Mouse (Mus musculus): ENCODE measurements around the gene Art3. TPM values are rescaled to one million over a fixed set of nuclear protein-coding genes. Genes with fewer than 3 reads are reported as not detected.

Art3 gene
- polyA plus RNA-seq, 1 experiment: 18.0 TPM

DNA sequence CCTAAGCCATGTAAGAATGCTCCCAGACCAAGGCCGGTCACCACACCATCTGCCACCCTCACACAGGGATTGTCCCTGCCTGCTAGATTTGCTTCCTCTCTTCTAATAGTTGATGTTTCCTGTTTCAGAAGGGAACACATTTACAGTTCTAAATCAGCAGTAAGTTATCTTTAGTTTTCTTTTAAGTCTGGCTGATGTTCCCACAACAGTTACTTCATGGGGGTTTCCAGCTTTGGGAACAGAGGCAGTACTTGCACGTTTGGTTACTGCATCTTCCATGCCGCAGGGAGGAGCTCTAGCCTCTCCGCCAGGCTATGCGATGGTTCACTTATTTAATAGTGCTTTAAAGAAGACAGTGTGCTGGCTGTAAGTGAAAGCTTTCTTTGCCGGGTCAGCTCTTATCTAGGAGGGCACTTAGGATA is 43.1 kb downstream of the Art3 start:
- DNase-seq (ENCODE audit: extremely low spot score in 1 of 2, low spot score in 1 of 2): no peak

DNA sequence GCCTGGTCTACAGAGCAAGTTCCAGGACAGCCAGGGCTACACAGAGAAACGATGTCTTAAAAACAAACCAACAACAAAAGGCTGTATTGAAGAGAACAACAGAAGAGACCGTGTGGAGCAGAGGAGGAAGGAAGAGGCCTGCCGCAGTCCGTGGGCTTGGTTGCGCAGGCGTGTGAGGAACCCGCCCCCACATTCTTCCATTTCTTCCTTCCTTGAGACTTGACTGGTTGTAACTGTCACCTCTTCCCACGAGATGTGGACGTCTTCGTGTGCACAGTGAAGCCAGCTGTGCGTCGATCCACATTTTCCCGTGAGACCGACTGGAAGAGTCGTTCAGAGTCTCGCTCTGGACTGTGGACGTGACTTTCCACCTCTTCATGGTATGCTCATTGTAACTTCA is 43.7 kb downstream of the Art3 start:
- no peak for DNase-seq (ENCODE audit: extremely low spot score in 1 of 2, low spot score in 1 of 2)

DNA sequence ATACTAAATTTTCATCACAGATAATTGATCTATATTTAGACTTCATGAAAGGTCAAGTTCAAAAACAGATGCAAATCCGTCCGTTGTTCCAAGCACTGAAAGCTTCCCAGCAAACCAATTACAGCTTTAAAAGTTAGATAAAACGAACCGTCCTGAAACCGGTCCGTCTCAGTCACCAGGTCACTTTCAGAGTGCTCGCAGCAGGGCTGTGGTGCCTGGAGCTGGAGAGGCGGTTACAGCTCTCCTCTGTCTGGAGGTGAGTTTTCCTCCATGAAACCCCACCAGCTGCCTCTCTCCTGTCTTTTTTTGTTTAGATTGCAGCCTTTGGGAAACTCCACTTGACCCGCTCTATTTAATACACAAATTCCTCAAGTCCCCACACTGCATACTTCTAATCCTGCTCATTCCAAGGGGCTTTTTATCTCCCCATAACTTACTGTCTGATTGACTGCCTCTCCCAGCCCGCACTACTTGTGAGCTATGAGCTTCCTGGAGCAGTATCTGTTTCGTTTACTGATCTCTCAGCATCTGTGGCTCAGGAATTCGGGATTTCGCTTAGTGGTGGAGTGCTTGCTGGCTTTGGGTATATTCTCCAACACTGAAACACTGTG is 45.3 kb downstream of the Art3 start:
- no peak for DNase-seq (ENCODE audit: extremely low spot score in 1 of 2, low spot score in 1 of 2)

DNA sequence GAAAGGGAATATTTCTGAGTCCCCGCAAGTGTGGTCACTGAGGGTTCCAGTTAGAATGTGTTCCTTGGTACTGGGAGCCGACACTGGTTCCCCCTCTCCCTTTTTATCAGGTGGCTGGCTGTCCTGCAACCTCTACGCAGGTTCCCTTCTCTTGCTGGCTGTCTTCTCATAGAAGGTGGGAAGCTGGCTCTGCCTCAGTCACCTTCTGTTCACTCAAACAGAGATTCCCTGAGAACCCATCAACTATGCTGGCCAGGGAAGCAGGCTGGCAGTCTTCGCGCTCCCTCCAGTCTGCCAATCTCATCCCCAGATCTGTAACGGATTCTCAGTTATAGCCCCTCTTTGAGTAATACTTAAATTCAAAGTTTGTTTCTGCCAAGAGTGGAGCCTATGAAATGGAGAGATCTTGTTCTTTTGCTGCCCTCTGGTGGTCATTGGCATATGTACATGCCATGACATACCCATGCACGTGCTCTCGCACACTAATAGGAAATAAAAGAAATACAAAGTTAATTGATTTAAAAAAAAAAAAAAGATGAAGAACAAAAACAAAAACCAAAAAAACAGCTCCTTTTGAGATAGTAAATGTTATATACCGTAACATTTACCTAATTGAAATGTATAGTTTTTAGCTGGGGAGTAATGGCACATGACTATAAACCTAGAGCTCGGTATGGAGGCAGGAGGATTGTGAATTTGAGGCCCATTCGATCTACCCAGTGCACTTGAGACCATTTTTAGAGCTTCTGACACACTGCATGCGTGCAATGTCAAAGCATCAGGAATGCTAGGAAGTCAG is 50.1 kb downstream of the Art3 start:
- peak; percentile 60 to 94 for DNase-seq (ENCODE audit: extremely low spot score in 1 of 2, low spot score in 1 of 2)

DNA sequence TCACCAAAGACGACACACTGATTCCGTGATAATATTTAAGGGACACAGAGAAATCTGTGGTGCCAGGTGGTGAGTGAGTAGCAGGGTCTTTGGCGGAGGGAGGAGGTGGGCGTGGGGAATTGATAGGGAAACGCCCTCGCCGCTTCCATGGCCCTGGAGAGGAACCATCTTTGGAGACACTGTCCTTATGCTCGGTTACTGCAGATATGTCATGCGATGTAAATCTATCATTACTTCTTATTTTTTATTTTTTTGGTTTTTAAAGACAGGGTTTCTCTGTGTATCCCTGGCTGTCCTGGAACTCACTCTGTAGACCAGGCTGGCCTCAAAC is 50.7 kb downstream of the Art3 start:
- DNase-seq (ENCODE audit: extremely low spot score in 1 of 2, low spot score in 1 of 2): no peak

- DNase-seq (ENCODE audit: extremely low spot score in 1 of 2, low spot score in 1 of 2): no peak
Measured at GRCm38 (mm10) chr5:92383747-92384146, 52.1 kb downstream of the Art3 start.

DNA sequence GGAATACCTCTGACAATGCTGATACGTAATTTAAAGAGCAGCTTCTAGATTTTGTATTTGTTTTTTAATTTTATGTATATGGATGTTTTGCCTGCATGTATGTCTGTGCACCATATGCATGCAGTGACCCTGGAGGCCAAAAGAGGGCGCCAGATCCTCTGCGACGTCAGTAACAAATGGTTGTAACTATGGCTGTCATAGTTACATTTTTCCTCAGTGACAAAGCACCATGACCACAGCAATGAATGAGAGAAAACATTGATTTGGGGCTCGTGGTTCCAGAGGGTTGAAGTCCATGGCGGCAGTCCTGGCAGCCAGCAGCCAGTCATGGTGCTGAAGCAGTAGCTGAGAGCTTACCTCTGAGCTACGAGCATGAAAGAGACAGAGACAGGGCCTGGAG is 53.2 kb downstream of the Art3 start:
- DNase-seq (ENCODE audit: extremely low spot score in 1 of 2, low spot score in 1 of 2): no peak

DNA sequence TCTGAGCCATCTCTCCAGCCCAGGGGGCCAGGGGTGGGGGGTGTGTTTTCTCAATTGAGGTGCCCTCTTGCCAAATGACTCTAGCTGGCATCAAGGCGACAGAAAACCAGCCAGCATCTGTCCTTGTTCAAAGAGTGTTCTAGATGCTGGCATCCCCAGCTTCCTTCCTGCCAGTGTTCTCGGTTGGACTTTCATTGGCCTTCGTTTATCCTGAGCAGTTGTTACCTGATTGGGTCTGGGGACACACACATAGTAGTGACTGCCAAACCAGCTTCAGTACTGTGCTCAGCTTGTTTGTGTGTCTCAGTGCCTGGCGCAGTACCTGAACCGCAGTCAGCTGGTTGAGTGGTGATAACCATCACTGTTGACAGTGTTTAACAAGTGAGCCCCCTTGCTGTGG is 54.5 kb downstream of the Art3 start:
- DNase-seq (ENCODE audit: extremely low spot score in 1 of 2, low spot score in 1 of 2): no peak

- DNase-seq (ENCODE audit: extremely low spot score in 1 of 2, low spot score in 1 of 2): no peak
Measured at GRCm38 (mm10) chr5:92386643-92387042, 55.0 kb downstream of the Art3 start.

- DNase-seq (ENCODE audit: extremely low spot score in 1 of 2, low spot score in 1 of 2): no peak
Measured at GRCm38 (mm10) chr5:92387433-92387832, 55.8 kb downstream of the Art3 start.

DNA sequence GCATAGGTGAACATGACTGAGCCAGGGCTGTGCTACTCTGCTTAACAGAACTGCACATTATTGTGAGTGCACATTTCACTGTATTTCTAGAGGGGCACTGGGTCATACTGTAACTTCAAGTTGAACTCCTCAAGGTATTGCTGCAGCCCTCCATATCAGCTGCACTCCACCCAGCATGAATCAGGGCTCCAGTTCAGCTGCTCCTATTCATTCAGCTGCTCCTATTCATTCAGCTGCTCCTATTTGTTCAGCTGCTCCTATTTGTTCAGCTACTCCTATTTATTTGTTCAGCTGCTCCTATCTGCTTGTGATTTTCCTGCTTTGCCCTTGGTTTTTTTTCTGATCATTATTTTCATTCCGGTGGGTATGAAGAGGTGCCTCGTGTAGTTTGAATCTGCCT is 58.4 kb downstream of the Art3 start:
- no peak for DNase-seq (ENCODE audit: extremely low spot score in 1 of 2, low spot score in 1 of 2)

GRCm38 (mm10) chr5:92390615-92391014 is 59.0 kb downstream of the Art3 start:
- peak in 1 of 2 experiments; percentile 11 for DNase-seq (ENCODE audit: extremely low spot score in 1 of 2, low spot score in 1 of 2)

GRCm38 (mm10) chr5:92392542-92392941 is 60.9 kb downstream of the Art3 start:
- DNase-seq (ENCODE audit: extremely low spot score in 1 of 2, low spot score in 1 of 2): no peak

GRCm38 (mm10) chr5:92393863-92394262 is 62.2 kb downstream of the Art3 start:
- no peak for DNase-seq (ENCODE audit: extremely low spot score in 1 of 2, low spot score in 1 of 2)

GRCm38 (mm10) chr5:92395764-92396163 is 64.1 kb downstream of the Art3 start:
- no peak for DNase-seq (ENCODE audit: extremely low spot score in 1 of 2, low spot score in 1 of 2)

DNA sequence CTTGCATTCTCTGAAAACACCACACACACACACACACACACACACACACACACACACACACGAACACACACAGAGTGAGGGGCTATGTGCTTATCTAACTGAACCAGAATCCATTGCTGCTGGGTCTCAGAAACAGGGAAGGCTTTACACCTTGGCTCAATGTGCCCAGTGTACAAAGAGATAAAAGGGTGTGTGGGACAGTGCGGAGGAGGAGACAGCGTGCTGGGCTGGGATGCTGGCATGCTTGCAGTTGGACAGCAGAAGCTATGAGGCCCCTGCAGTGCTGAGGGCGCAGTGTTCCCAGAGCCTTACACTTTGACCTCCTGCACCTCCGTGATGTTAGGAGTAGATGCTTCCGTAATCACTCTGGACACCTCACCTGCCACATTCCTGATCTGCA is 64.8 kb downstream of the Art3 start:
- DNase-seq (ENCODE audit: extremely low spot score in 1 of 2, low spot score in 1 of 2): no peak

GRCm38 (mm10) chr5:92398153-92398552 is 66.5 kb downstream of the Art3 start:
- DNase-seq (ENCODE audit: extremely low spot score in 1 of 2, low spot score in 1 of 2): peak; percentile 54 to 89

DNA sequence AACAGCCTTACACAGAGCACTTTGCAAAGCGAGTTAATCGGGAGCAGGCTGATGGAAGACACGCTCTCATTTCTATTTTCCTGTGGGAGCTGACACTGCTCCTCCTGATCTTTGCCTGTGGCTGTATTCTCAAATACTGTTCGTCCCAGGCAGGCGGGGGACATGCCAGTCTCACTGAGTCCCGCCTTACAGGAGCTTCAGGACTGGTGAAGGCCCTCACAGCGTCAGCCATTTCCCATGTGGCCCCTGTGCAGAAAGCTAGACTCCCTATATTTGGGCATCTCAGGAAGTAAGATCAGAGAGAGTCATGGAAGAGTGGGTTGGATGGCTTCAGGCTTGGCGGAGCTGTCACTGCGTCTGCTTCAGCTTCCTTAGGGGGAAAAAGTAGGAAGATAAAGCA is 71.2 kb downstream of the Art3 start:
- no peak for DNase-seq (ENCODE audit: extremely low spot score in 1 of 2, low spot score in 1 of 2)

DNA sequence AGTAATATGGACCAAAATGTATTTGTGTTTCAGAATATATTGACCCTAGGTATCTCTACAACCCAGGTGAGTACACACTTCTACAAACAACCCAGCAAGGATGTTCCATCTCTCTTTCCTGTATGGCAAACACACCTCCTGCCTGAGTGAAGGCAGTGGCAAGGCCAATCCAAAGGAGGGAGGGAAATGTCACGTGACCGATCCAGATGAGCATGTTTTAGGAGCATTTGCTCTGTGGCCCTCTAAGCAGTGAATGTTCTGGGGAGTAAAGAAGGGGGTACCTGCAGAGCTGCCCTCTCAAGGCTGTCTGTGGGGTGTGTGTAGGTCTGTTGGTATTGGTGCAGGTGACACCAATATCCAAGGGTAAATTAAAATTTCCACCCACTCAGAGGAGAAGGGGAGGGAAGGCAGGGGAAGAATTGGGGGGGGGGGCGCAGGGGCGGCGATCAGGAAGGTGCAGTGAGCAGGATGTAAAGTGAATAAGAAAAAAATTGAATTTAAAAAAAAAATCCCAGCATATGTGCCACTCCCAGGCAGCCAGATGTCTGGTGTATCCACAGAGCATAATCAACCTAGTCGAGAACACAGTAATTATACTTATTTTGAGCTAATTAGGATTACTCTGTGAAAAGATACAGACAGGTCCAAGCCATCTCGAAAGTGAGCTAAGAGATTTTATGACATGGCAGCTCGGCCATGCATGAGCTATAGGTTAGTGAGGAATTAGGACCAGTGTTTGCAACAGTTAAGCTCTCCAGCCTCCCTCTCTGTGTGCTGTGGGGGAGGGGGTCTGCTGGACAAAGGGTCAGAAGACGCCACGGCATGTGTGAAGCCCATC is 72.2 kb downstream of the Art3 start:
- no peak for DNase-seq (ENCODE audit: extremely low spot score in 1 of 2, low spot score in 1 of 2)

DNA sequence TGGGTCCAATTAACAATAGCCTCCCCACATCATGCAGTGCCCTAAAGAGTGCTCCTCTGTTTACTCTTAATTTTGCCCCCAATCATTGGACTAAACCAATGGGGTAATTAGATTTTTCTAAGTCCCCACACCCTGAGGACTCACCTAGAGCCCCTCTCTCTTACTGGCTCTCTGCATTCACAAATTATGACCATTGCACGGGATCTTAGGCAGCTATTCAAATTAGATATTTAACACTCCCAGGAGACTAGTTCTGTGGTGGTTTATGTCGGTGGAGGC is 72.7 kb downstream of the Art3 start:
- DNase-seq (ENCODE audit: extremely low spot score in 1 of 2, low spot score in 1 of 2): no peak

GRCm38 (mm10) chr5:92409361-92410155 is 77.9 kb downstream of the Art3 start:
- no peak for DNase-seq (ENCODE audit: extremely low spot score in 1 of 2, low spot score in 1 of 2)

Measured in frontal cortex, adult 2 months (tissue).